Mouse (Mus musculus) embryonic facial prominence, embryonic 11.5 days (tissue): ENCODE data around the gene Cebpz. TPM values are rescaled to one million over a fixed set of nuclear protein-coding genes. Genes with fewer than 3 reads are reported as not detected.

Source experiments
- ATAC-seq: fragments of 200-750 bp; cut with Nextera tagmentation; replicated peaks from 2 replicates; pipeline ENCODE4 v1.8.0; 2017; ENCODE audit warnings: low read depth; ENCODE audit not compliant: insufficient number of reproducible peaks, low FRiP score, low TSS enrichment
- DNase-seq: peaks from one replicate; pipeline ENCODE4 v3.0.0-alpha.2; 2015; ENCODE audit warnings: low spot score
- H3K27ac ChIP-seq: fragments of 300-500 bp; sonication (generic); replicated peaks from 2 replicates; pipeline ENCODE4 v1.5.1; 2014; ENCODE audit warnings: mild to moderate bottlenecking, low read depth, low read length, control low read depth
- H3K27me3 ChIP-seq: fragments of 300-500 bp; sonication (generic); 2 replicates; pipeline ENCODE4 v1.6.1; 2014; ENCODE audit warnings: mild to moderate bottlenecking, low read length, moderate library complexity, mixed read lengths; ENCODE audit not compliant: control insufficient read depth, insufficient read depth
- H3K36me3 ChIP-seq: fragments of 300-500 bp; sonication (generic); replicated peaks from 2 replicates; pipeline ENCODE4 v1.6.1; 2014; ENCODE audit warnings: low read depth, mild to moderate bottlenecking, low read length, moderate library complexity, mixed read lengths; ENCODE audit not compliant: control insufficient read depth, insufficient read depth
- H3K4me1 ChIP-seq: fragments of 300-500 bp; sonication (generic); 2 replicates; pipeline ENCODE4 v1.6.1; 2014; ENCODE audit warnings: low read length, mixed read lengths; ENCODE audit not compliant: control insufficient read depth, insufficient read depth
- H3K4me2 ChIP-seq: fragments of 300-500 bp; sonication (generic); 2 replicates; pipeline ENCODE4 v1.6.1; 2014; ENCODE audit warnings: low read depth, mild to moderate bottlenecking, control low read depth, low read length, moderate library complexity
- H3K4me3 ChIP-seq: fragments of 300-500 bp; sonication (generic); 2 replicates; pipeline ENCODE4 v1.5.1; 2014; ENCODE audit warnings: low read depth, low read length, control low read depth
- H3K9ac ChIP-seq: fragments of 300-500 bp; sonication (generic); replicated peaks from 2 replicates; pipeline ENCODE4 v1.6.1; 2014; ENCODE audit warnings: mild to moderate bottlenecking, control low read depth, low read length
- H3K9me3 ChIP-seq: fragments of 300-500 bp; sonication (generic); replicated peaks from 2 replicates; pipeline ENCODE4 v1.6.1; 2016; ENCODE audit warnings: mild to moderate bottlenecking, low read length, inconsistent platforms, mixed read lengths; ENCODE audit not compliant: control insufficient read depth
- WGBS: fragments of 180-500 bp; shearing (Covaris S2); extraction: QIAGEN DNeasy Blood & Tissue Kit; methylation state at CpG from one replicate; pipeline ENCODE4 v1.1.7; 2014; 5-methylcytosine and 5-hydroxymethylcytosine counted together
- polyA plus RNA-seq: library from polyadenylated mRNA; unstranded; fragments of >200 nt; fragmentation: Nextera tagmentation; extraction: Ambion mirVana; gene quantifications from 2 replicates; pipeline ENCODE4 v1.2.1, GENCODE M21; 2014

Cebpz gene
- polyA plus RNA-seq, 1 experiment from 2014 or later: 69.3 TPM

DNA sequence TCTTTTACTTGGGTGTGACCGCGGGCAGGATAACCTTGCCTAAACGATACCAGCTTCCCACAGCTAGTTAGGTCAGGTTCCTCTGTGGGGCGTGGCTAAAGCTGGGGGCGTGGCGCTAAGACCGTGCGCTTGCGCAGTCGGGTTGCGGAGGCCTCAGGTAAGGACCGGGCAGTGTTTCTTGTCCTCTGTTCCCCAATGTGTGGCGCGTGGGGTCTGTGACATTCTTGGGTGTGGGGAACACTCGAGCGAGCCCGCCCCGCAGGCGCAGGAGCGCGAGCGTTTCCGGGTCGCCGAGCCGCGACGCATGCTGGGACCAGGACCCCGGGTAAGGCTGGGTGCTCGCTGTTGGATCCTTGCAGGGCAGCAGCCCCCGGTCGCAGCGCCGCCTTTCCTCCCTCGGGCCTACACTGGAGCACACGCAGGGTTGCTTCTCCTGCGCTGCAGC, 20.5 kb downstream of the Cebpz start, which contains the start of gene Cebpzos:
Gene Cebpzos (plus strand): TSS at position 132 of the 445 bp plus-strand sequence.
- Histone ChIP-seq H3K36me3 (peaks cover 4% of the 10 kb centered on the region), H3K4me3 (peak within 1 kb of the TSS; percentile 58), H3K4me1 (no peaks in the 10 kb centered on the region; the same call in 1 of the 2 replicates), H3K9me3 (no peaks in the 10 kb centered on the region), H3K27ac (peak within 1 kb of the TSS; percentile 76), H3K27me3 (no peaks in the 10 kb centered on the region), H3K9ac (peak within 1 kb of the TSS; percentile 77), H3K4me2 (peak within 1 kb of the TSS; percentile 63)
- ATAC-seq (peak; percentile 94), DNase-seq (peak; percentile 92)
- WGBS: under 1% methylated on average over 37 of the region's 37 CpGs

DNA sequence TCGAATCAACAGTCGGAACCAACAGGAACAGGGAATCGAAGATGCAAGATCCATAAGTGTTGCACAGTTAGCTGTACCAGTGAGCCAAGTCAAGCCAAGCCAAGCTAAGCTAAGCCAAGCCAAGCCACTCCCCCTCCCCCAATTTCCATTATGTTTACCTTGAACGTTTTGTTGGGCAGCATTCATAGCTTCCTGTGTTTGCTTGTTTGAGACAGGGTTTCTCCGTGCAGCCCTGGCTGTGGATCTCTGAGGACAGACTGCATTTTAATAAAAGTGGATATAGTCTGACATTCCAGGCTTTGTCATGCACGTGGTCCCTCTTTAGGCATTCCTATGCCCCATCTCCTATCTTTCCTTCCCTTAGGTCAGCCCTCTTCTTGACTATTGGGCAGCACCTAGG, 21.1 kb downstream of the Cebpz start:
- ATAC-seq: no peak
- peak overlapping the region; percentile 58 for H3K4me3 ChIP-seq
- no peak overlapping the region for H3K27ac ChIP-seq
- no peak overlapping the region; the same call in 1 of the 2 replicates for H3K9ac ChIP-seq
- peaks cover 4% of the 10 kb centered on the region for H3K36me3 ChIP-seq
- peak overlapping the region; percentile 63 for H3K4me2 ChIP-seq
- 54% methylated on average over 6 of the region's 6 CpGs for WGBS
- no peaks in the 10 kb centered on the region for H3K9me3 ChIP-seq
- no peaks in the 10 kb centered on the region for H3K27me3 ChIP-seq
- H3K4me1 ChIP-seq: no peaks in the 10 kb centered on the region; the same call in 1 of the 2 replicates
- DNase-seq: peak; percentile 14

DNA sequence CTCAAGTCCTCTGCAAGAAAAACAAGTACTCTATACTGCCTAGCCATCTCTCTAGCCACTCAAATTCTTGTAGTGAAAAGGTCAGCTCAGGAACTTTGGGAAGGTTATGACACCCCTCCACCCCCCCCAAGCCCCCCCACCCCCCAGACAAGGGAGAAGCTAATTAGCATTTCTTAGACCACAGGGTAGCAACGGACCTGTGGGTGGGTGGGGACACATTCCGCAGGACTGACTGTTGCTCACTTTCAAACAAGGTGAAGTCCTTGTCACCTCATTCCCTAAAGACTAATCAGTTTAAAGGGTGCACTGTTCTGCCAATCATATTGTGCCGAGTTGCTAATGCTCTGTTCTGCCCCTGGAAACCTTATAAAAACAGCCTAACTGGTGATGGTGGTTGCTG, 22.9 kb downstream of the Cebpz start:
- Histone ChIP-seq H3K27me3 (no peaks in the 10 kb centered on the region), H3K9me3 (no peaks in the 10 kb centered on the region), H3K9ac (no peak overlapping the region), H3K36me3 (no peaks in the 10 kb centered on the region), H3K4me2 (no peak overlapping the region), H3K4me3 (no peak overlapping the region), H3K27ac (no peak overlapping the region), H3K4me1 (no peaks in the 10 kb centered on the region; the same call in 1 of the 2 replicates)
- DNase-seq (no peak), ATAC-seq (no peak)
- WGBS: 67% methylated on average over 3 of the region's 3 CpGs

DNA sequence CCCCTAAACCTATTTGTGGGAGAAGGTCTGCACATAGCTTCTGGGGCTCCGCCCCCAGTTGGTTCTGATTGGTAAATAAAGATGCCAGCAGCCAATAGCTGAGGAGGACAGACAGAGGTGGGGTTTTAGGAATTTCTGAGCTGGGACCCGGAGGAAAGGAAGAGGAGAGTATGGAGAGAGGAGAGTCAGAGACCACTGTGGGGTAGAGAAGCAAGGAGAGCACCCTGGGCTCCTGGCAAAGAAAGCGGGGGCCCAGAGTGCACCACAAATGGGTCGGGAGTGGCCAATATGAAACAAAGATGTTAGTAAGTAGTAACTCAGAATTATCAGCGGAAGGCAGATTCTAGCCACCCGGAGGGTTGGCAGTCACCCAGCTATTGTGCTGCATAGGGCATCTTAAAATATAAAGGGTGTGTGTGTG, 24.0 kb downstream of the Cebpz start:
- WGBS: 30% methylated on average over 6 of the region's 6 CpGs
- H3K27ac ChIP-seq: no peak overlapping the region
- H3K4me2 ChIP-seq: 0 out of 2 replicates have a peak overlapping the region, but pooled peaks have one; percentile 1
- ATAC-seq: no peak; the same call in 1 of the 2 replicates
- no peaks in the 10 kb centered on the region for H3K27me3 ChIP-seq
- peak; percentile 60 for DNase-seq
- H3K36me3 ChIP-seq: no peaks in the 10 kb centered on the region
- peak overlapping the region; percentile 23; the same call in 1 of the 2 replicates for H3K4me3 ChIP-seq
- no peak overlapping the region for H3K9ac ChIP-seq
- H3K9me3 ChIP-seq: no peaks in the 10 kb centered on the region
- no peaks in the 10 kb centered on the region; the same call in 1 of the 2 replicates for H3K4me1 ChIP-seq

DNA sequence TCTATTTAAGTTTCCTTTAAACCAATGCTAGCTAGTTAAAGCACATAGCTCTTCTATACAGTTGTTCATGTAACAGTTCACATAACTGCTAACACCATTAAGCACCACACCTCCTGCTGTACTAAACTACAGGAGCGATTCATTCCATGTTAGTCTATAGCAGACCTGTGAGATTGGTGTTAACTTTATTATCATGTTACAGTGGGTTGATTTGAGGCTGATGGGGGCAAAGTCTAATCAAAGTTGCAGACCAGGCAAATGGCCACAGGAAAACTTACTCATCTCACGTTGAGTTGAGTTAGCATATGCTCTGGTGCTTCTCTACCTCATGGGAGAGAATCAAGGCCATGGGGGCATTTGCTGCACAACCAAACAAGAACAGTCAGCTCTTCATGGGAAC, 27.5 kb downstream of the Cebpz start:
- 77% methylated on average over 2 of the region's 2 CpGs for WGBS
- no peak overlapping the region for H3K9ac ChIP-seq
- no peaks in the 10 kb centered on the region for H3K9me3 ChIP-seq
- no peak overlapping the region for H3K4me3 ChIP-seq
- no peaks in the 10 kb centered on the region for H3K36me3 ChIP-seq
- no peaks in the 10 kb centered on the region for H3K27me3 ChIP-seq
- H3K4me2 ChIP-seq: no peak overlapping the region
- no peaks in the 10 kb centered on the region for H3K4me1 ChIP-seq
- DNase-seq: no peak
- H3K27ac ChIP-seq: no peak overlapping the region
- ATAC-seq: no peak

DNA sequence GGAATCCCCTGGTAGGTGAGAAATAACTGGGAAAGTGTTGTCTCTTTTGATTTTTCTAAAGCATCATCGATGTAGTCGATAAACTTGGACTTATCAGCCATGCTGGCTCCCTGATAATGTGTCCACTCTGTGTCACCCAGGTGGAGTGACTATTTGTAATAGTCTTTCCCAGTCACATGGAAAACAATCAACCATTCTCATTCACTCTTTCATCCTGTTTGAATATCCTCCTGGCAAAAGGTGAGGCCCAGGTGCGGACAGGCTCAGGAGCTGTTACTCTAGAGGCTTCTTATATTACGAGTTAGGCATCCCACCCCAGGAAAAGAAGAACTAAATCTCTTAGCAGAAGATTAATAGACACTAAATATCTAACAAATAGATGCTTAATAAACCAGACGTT, 30.0 kb downstream of the Cebpz start, which contains the start of gene Sult6b1:
Gene Sult6b1 (minus strand): TSS at position 101 of the 400 bp plus-strand sequence.
- WGBS: 82% methylated on average over 5 of the region's 5 CpGs
- DNase-seq (no peak), ATAC-seq (no peak)
- no peak within 1 kb of the TSS for H3K4me3 ChIP-seq
- no peaks in the 10 kb centered on the region for H3K9me3 ChIP-seq
- H3K4me1 ChIP-seq: no peaks in the 10 kb centered on the region
- no peaks in the 10 kb centered on the region for H3K36me3 ChIP-seq
- no peaks in the 10 kb centered on the region for H3K27me3 ChIP-seq
- H3K9ac ChIP-seq: no peak within 1 kb of the TSS
- H3K4me2 ChIP-seq: no peak within 1 kb of the TSS
- no peak within 1 kb of the TSS for H3K27ac ChIP-seq

DNA sequence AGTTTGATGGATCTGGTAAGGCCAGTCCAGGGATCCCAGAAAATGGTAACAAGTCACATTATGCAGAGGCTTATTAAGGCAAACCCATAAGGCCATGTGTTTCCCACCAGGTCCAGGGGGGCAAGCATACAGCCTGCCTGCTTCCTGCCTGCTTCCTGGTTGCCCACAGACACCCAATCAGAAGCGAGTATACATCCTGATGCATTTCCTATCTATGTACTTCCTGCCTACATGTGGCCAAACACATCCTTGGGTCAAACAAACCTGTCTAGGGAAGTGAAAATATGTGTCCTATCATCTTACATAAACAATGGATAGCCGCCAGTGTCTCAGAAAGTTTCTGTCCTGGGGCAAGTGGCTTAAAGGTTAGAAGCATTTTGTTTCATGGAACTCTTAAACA, 33.7 kb downstream of the Cebpz start:
- no peak for DNase-seq

DNA sequence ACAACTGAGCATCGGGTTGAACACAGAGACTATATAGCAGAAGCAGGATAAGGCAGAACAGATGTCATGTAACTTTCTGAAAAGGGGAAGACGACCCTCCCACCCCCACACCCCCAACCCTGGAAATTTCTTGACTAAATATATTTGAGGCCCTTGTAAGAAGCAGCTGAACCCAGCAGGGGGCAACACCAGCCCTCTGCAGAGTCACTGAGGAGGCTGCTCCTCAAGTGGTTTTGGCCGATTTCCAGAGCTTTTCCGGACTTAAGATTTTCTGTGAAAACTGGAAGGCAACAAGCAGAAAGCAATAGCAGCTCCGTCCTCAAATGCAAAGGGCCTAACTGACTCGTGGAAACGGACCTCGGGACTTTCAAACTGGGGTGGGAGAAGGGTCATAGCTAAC, 41.5 kb downstream of the Cebpz start:
- WGBS: 39% methylated on average over 8 of the region's 8 CpGs
- no peak overlapping the region for H3K4me2 ChIP-seq
- peak; percentile 72 for DNase-seq

More for the DNA sequence above, 33.7 kb downstream of the Cebpz start:
- no peak for ATAC-seq
- no peaks in the 10 kb centered on the region for H3K4me1 ChIP-seq
- H3K27me3 ChIP-seq: no peaks in the 10 kb centered on the region
- H3K4me3 ChIP-seq: no peak overlapping the region
- 88% methylated on average over 2 of the region's 2 CpGs for WGBS
- H3K4me2 ChIP-seq: no peak overlapping the region
- H3K36me3 ChIP-seq: no peaks in the 10 kb centered on the region
- no peak overlapping the region for H3K27ac ChIP-seq
- H3K9me3 ChIP-seq: no peaks in the 10 kb centered on the region
- H3K9ac ChIP-seq: no peak overlapping the region

More for the DNA sequence above, 41.5 kb downstream of the Cebpz start:
- no peaks in the 10 kb centered on the region for H3K27me3 ChIP-seq
- no peaks in the 10 kb centered on the region for H3K36me3 ChIP-seq
- H3K4me3 ChIP-seq: no peak overlapping the region
- no peaks in the 10 kb centered on the region for H3K9me3 ChIP-seq
- H3K27ac ChIP-seq: no peak overlapping the region
- ATAC-seq: no peak
- no peak overlapping the region for H3K9ac ChIP-seq
- no peaks in the 10 kb centered on the region for H3K4me1 ChIP-seq
